Mouse (Mus musculus): ENCODE data around the gene Rnf222.

Rnf222 gene

GRCm38 (mm10) chr11:68888253-68888652 is at the start of gene Rnf222:
Rnf222 (plus strand) TSS chr11:68888553.
- DNase-seq: no peak

DNA sequence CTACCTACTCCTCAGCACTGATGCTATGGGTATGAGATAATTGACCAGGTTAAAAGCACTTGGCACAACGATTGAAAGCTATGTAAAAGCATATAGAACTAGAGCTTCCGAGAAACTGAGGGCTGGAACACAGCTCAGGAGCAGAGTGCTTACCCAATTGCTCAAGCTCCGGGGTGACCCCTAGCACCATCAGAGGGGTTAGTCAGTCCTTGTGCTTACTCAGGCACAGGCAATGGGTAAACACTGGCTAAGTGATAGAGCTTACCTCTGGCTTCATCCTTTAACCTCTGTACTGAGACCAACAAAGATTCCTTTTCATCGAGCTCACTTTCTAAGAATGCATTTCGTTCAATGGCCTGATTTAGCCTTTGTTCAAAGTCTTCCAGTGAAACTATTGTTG is 48.7 kb upstream of the Rnf222 start:
- peak; percentile 60 for DNase-seq

DNA sequence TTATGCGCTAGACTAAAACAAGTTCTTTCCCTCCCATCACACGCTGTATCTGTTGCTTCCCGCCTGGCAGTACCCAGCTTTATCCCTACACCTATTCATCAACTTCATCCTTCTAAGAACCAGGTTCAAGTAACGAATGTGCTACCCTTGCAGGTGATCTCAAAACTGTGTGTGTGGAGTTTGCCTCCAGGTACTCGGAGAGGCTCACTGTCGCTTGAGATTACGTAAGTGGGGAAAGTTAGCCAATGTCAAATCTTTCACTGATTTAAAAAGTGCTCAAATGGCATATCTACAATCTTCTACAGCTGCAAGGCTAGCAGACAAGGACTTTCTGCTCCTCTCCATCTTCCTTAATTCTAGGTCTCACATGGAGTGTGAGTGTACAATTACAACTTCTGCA is 37.5 kb upstream of the Rnf222 start:
- DNase-seq: peak; percentile 86

DNA sequence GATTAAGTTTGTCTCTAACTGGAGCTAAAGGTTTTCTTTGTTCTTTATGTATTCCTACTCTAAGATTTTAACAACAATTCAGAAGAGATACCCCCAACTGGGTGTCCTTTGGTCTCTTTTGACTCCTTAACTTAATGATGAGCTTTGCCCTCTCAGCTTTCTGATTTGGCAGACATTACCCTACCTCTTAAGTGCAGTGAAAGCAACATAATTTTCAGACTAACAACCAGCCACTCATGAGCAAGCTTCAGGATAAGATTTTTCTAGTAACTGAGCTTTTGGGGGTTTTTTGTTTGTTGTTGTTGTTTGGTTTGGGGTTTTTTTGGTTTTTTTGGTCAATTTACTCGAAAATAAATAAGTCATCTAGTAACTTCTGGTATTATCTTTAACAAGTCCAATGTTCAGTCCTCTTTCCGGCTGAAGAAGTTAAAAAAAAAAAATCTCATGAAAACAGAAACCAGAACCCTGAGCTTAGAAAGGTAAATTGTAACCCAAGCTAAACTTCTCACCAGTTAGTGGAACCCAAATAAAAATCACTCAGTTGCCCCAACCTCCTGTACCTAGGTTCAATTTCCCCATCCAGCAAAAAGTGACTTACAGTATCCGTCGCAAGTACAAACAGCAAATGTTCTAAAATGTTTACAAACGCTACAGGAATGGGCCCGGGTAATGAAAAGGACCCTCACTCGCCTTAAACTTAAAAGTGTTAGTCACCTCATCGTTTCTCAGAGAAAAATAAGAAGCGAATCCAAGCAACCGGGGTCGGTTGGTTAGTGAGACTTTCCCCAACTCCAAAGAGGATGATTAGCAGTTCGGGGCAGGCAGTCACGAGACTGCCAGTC is 36.5 kb upstream of the Rnf222 start:
- DNase-seq: peak; percentile 27

DNA sequence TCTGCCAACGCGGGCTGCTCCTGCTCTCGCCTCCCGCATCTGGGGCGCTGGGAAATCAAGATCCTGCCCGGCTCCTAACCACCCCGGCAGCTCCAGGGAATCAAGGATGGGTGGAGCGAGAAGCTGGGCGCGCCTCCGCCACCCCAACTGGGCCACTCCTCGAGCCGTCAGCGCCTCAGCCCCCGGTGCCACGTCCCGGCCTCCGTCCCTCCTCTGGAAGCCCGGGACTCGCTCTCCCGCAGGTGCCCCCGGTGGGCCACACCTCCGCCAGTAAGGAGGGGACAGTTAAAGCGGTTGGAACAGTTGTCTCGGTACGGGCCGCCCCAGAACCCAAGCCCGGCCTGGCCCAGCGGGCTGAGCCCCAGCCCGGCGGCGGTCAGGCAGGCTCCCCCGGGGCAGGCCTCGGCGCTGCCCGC is 35.9 kb upstream of the Rnf222 start:
- peak; percentile 99 for DNase-seq

GRCm38 (mm10) chr11:68852932-68853409 is 35.4 kb upstream of the Rnf222 start:
- peak; percentile 100 for DNase-seq

DNA sequence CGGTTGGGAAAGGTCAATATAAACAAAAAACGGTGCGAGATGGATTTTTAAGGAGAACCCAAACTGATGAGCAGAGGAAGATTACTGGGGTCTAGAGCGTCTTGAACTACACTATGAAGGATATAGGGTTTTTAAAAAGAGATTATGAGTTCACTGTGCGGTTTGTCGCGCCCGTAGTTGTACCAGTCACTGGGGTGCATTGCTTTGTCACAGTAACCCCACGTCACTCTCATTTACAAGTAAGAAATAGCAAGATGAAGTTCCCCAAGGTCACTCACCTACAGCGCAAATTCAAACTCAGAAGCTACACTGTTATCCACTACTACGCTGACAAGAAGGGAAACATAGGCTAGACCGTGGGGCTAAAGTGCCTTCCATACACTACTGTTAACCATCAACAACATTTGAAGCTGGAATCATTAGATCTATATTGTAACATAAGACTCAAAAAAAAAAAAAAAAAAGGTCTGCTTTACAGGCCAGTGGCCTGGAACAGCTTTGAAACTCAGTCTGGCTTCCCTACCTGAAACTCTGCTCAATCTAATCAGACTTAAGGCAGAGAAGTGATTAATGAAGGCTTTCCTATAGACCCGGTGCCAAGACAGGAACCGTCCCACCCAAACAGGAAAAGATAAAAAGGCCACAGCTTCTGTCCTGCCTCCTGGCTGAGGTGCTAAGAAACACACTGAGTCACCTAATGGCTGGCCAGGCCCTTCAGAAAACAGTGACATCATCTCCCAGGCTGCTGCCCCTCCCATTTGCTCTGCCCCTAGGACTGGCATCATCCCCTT is 34.5 kb upstream of the Rnf222 start:
- peak; percentile 99 for DNase-seq

- no peak for DNase-seq
Observed at GRCm38 (mm10) chr11:68854621-68855020, 33.7 kb upstream of the Rnf222 start.

DNA sequence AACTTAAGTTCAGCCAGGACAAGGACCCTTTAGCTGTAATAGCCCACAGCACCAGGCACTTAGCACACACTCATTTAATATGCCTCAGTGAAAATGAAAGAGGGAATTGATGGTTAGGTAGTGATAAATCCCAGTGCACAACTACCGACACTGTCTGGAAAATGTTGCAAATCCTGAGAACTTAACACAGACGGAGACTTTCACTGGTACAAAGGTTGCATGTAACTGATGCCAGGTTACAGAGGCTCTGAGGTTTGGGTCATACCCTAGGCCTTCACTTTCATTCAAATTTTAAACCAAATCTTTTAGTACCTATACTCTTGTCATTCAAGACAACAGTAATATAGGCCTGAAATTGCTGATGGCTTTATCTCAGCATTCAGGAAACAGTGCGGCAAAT is 31.0 kb upstream of the Rnf222 start:
- no peak for DNase-seq

GRCm38 (mm10) chr11:68859943-68860593 is 28.3 kb upstream of the Rnf222 start:
- no peak for DNase-seq

GRCm38 (mm10) chr11:68862260-68862659 is 26.1 kb upstream of the Rnf222 start:
- DNase-seq: peak; percentile 88

DNA sequence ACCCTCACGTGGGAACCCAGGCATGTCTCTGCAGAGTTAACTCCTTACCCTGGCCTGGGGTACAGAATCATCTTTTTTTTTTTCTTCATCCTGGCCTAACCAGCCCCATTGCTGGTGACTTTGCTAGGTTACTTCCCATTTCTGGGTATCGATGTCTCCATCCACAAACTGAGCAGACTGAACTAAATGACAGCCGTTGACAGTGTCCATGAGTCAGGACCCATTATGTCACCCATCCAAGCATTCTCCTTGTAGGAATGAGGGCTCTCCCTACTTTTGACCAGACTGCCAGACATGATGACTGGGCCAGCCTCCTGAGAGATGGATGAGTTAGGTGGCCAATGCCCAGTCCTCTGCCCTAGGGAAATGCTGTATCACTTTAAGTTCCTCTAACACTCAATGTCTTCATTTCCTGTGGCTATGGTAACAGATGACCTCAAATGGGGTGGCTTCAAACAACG is 24.7 kb upstream of the Rnf222 start:
- DNase-seq: peak; percentile 95

GRCm38 (mm10) chr11:68864544-68865189 is 23.7 kb upstream of the Rnf222 start:
- DNase-seq: peak; percentile 99

- DNase-seq: peak; percentile 88
Observed at GRCm38 (mm10) chr11:68871277-68871676, 17.1 kb upstream of the Rnf222 start.

- peak; percentile 98 for DNase-seq
Observed at GRCm38 (mm10) chr11:68871748-68872147, 16.6 kb upstream of the Rnf222 start, which contains the start of gene Ndel1. Ndel1 (minus strand) TSS chr11:68871858.

DNA sequence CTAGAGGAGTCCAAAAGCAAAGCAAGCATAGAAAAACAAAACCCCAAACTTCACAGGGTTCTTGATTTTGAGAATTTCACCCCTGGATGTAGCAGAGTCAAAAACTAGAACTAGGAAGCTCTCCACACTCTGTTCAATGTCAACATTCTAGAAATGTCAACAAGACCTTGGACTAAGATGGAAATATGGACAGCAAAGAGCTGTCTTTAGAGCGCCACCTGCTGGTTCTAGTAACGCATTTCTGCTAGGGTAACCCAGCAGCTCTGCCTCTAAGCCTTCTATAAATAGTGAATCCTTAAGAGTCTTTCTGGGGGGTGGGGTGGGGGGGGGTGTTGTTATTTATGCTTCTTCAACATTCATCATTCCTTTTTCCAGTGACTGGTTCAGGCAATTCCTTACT is 13.5 kb upstream of the Rnf222 start:
- no peak for DNase-seq

DNA sequence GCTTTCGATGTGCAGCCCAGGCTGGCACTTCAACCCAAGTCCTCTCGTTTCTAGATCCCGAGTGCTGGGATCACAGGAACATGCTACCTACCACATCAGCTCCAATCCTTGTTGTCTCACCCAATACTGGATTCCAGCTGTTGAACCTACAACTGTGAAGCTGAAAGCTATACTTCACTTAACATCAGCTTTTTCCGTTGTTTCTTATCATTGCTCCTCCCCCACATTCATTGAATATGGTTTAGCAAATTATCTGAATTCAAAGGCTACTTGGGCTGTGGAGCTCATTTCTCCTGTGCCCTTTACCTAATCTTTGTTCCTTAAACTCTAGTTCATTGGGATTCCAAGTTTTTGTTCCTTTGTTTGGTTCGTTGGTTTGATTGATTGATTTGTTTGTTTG is 9.5 kb upstream of the Rnf222 start:
- DNase-seq: no peak

DNA sequence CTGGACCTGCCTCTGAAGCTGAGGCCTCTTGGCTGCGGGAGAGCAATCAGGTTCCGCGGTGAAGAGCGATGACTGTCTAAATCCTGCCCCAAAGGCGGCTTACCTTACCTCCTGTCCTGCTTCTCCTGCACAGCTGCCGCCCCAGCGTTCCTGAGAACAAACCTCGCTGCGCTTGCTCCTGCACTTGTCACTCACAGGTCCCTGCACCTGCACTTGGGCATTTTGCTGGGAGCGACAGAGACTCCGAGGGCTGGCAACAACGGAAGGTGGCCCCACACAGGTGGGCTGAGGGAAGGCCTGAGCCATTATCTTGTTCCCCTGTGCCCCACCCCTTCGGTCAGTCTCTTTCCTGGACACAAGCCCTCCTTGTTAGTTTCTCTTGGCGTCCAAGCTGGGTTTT is 6.2 kb upstream of the Rnf222 start:
- DNase-seq: no peak

- no peak for DNase-seq
Observed at GRCm38 (mm10) chr11:68883843-68884242, 4.5 kb upstream of the Rnf222 start.

GRCm38 (mm10) chr11:68884368-68884767 is 4.0 kb upstream of the Rnf222 start:
- DNase-seq: no peak

GRCm38 (mm10) chr11:68886091-68886490 is 2.3 kb upstream of the Rnf222 start:
- no peak for DNase-seq

DNA sequence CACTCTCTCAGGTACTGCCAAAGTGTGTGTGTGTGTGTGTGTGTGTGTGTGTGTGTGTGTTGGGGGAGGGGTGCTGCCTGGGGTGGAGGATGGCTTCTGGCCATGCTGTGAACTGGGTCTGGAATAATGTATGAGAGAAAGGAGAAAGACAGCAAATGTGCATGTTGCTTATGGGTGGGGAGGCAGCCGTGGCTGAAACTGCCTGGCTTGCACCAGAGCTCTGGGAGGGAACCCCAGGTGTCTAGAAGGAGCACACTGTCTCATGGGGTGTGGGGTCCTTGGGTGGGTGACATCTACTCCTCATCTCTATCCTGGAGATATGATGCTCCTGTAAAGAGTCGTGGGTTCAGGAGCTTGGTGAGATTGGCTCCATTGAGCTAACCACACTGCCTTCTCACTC is 300 bp downstream of the Rnf222 start:
- peak; percentile 75 for DNase-seq

- peak; percentile 86 for DNase-seq
Observed at GRCm38 (mm10) chr11:68890625-68891024, 2.3 kb downstream of the Rnf222 start.

All from heart, adult 11 months (tissue).